Mouse (Mus musculus): ENCODE results near the gene Tshz2. TPM values are rescaled to one million over a fixed set of nuclear protein-coding genes. Genes with fewer than 3 reads are reported as not detected.
A peak's percentile ranks its signal among the peaks of the same experiment; 100 is the strongest.

The Tshz2 gene
- total RNA-seq, 2 experiments from 2014 or later = 20.7 to 49.7 TPM

DNA sequence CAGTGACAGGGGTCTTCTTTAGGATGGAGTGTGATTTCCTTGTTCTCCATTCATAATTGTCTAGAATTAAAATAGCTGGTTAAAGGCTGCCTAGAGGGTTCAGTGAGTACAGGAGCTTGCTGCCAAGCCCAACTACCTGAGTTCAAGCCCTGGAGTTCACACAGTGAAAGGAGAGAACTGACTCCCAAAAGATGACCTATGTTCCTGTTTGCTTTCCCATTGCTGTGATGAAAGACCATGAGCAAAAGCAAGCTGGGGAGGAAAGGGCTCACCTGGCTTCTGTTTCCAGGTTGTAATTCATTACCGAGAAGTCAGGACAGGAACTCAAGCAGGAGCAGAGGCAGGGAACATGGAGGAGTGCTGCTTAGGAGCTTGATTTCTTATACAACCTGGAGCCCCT is 416.0 kb downstream of the Tshz2 start:
- intact Hi-C loops (cut with DNase I) = no loop called here
- no peak for DNase-seq (ENCODE audit: low spot score in 2 of 2)

- intact Hi-C loops (cut with DNase I) = no loop called here
- DNase-seq (ENCODE audit: low spot score in 2 of 2) = no peak
Measured at GRCm38 (mm10) chr2:170050651-170051050, 417.8 kb downstream of the Tshz2 start.

- peak; percentile 13 to 30 for DNase-seq (ENCODE audit: low spot score in 2 of 2)
- intact Hi-C loops (cut with DNase I) = no loop called here
Measured at GRCm38 (mm10) chr2:170051441-170051840, 418.6 kb downstream of the Tshz2 start.

GRCm38 (mm10) chr2:170054943-170055342 is 422.1 kb downstream of the Tshz2 start:
- no peak for DNase-seq (ENCODE audit: low spot score in 2 of 2)
- intact Hi-C loops (cut with DNase I) = no loop called here

DNA sequence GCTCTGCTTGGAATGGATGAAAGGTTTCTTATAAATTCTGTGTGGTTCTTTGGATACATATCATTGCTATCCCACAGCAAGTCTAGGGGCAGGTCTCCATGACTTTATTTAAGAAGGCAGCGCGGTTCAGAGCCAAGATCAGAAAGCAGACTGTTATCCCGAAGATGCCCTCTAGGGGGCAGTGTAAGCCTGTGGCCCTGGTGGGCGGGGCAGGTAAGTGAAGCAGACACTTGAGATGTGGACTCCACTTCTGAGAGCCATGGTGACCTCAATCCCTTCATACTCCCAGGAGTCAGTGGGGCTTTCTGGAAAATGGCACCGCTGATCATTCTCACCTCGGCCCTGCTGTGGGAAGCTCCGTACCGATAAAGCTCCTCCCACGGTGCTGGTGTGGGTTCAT is 422.6 kb downstream of the Tshz2 start:
- peak in 1 of 2 experiments; percentile 9 for DNase-seq (ENCODE audit: low spot score in 2 of 2)
- intact Hi-C loops (cut with DNase I) = no loop called here

- intact Hi-C loops (cut with DNase I) = no loop called here
- DNase-seq (ENCODE audit: low spot score in 2 of 2) = no peak
Measured at GRCm38 (mm10) chr2:170058774-170059173, 426.0 kb downstream of the Tshz2 start.

- intact Hi-C loops (cut with DNase I) = no loop called here
- peak in 1 of 2 experiments; percentile 10 for DNase-seq (ENCODE audit: low spot score in 2 of 2)
Measured at GRCm38 (mm10) chr2:170060066-170060465, 427.3 kb downstream of the Tshz2 start.

DNA sequence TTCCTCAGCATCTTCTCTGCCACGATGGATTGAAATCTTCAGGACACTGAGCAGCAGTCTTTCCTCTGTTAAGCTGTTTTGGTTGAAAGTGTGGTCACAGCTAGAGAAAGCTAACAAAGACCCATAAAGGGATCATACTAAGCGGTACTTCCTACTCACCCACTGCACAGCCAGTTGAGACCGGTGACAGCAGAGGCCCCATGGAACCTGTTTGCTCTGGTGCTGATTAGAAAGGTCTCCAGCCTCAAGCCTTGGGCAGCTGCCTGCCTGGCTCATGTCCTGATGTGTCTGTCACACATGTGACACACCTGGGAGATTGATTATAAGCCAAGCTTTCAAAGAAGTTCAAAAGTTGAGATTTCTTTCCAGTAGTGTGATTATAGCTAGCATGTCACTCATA is 429.6 kb downstream of the Tshz2 start:
- intact Hi-C loops (cut with DNase I) = no loop called here
- DNase-seq (ENCODE audit: low spot score in 2 of 2) = no peak

DNA sequence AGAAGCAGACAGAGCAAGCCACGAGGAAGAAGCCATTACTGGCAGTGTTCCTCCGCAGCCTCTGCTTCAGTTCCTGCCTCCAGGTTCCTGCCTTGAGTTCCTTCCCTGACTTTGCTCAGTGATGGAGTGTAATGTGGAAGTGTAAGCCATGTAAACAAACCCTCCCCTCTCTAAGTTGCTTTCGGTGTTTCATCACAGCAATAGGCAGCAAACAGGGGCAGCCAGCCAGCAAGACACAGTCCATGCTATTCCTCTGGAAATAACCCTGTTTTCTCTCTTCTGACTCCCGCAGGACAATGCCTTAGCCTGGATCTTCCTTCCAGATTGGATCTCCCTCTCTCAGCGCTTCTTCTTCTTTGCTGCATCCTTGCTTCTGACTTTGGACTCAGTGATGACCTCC is 437.2 kb downstream of the Tshz2 start:
- no peak for DNase-seq (ENCODE audit: low spot score in 2 of 2)
- intact Hi-C loops (cut with DNase I) = no loop called here

GRCm38 (mm10) chr2:170070641-170071241 is 437.9 kb downstream of the Tshz2 start:
- DNase-seq (ENCODE audit: low spot score in 2 of 2) = no peak
- intact Hi-C loops (cut with DNase I) = no loop called here

DNA sequence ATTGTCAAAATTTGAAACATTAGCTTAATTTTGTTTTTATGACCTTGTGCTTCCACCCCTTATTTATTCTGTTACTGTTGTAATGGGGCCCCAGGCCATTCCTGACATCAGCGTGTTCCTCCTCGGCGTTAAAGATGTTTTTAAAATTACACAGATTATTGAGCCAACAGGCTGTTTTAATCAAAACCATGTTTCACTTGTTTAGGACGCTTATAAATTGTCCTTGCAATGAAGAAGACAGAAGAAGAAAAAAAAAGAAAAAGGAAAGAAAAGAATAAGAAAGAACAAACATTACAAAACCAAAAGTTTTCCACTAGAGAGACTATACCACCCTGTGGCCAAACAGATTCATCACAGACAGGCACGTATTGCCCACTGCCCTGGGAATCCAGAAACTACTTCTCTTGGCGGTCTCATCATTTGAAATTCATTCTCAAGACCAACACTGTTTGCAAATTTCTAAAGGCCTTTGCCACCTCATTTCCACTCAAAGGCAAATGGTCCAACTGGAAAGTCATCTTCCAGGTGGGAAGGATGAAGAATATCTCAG is 444.2 kb downstream of the Tshz2 start:
- no peak for DNase-seq (ENCODE audit: low spot score in 2 of 2)
- intact Hi-C loops (cut with DNase I) = no loop called here

- intact Hi-C loops (cut with DNase I) = no loop called here
- DNase-seq (ENCODE audit: low spot score in 2 of 2) = no peak
Measured at GRCm38 (mm10) chr2:170078041-170078440, 445.2 kb downstream of the Tshz2 start.

GRCm38 (mm10) chr2:170078442-170079017 is 445.7 kb downstream of the Tshz2 start:
- peak; percentile 11 to 25 for DNase-seq (ENCODE audit: low spot score in 2 of 2)
- intact Hi-C loops (cut with DNase I) = no loop called here

- intact Hi-C loops (cut with DNase I) = no loop called here
- DNase-seq (ENCODE audit: low spot score in 2 of 2) = no peak
Measured at GRCm38 (mm10) chr2:170091563-170092443, 459.0 kb downstream of the Tshz2 start.

- DNase-seq (ENCODE audit: low spot score in 2 of 2) = no peak
- intact Hi-C loops (cut with DNase I) = no loop called here
Measured at GRCm38 (mm10) chr2:170094220-170094619, 461.4 kb downstream of the Tshz2 start.

GRCm38 (mm10) chr2:170094871-170095270 is 462.1 kb downstream of the Tshz2 start:
- intact Hi-C loops (cut with DNase I) = no loop called here
- DNase-seq (ENCODE audit: low spot score in 2 of 2) = no peak

DNA sequence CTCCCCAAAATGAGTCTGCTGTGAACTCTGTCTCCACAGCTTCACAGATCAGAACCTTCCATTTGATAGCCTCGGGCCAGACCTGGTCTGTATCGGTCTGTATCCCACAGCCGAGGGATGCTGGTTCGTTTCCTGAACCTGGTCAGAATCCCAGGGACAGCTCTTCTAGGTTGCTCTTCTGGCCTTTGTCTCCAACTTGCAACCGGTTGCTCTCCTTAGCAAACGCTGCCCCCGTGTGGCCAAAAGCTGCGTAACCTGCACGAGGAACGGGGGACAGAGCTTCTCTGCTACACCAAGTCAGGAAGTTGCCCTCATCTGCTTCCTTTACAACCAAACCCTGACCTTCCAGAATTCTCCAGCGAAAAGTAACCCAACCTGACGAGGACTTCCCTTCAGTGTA is 468.3 kb downstream of the Tshz2 start:
- intact Hi-C loops (cut with DNase I) = loop anchor here (5.0 kb wide), 2 partner anchors 1039 to 1109 kb away; no protein-coding TSS in a partner anchor
- DNase-seq (ENCODE audit: low spot score in 2 of 2) = peak; percentile 74 to 93

DNA sequence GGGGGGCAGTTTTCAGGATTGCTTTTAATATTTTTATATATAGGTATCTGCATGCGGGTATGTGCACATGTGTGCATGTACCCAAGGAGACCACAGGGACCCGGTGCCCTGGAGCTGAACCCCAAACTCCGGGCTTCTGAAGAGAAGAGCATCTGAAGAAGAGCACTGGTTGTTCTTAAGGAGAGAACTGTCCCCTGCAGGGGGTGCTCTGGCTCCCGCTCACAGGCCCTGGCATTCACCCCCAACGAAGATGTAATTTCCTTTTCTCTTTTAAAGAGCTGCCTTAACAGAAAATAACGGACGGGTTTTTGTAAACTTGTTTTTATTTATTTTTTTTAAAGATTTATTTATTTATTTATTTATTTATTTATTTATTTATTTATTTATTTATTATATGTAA is 469.1 kb downstream of the Tshz2 start:
- DNase-seq (ENCODE audit: low spot score in 2 of 2) = no peak
- intact Hi-C loops (cut with DNase I) = loop anchor here (5.0 kb wide), 2 partner anchors 1040 to 1110 kb away; no protein-coding TSS in a partner anchor

- intact Hi-C loops (cut with DNase I) = loop anchor here (5.0 kb wide), 2 partner anchors 1041 to 1111 kb away; no protein-coding TSS in a partner anchor
- DNase-seq (ENCODE audit: low spot score in 2 of 2) = no peak
Measured at GRCm38 (mm10) chr2:170103341-170103740, 470.5 kb downstream of the Tshz2 start.

DNA sequence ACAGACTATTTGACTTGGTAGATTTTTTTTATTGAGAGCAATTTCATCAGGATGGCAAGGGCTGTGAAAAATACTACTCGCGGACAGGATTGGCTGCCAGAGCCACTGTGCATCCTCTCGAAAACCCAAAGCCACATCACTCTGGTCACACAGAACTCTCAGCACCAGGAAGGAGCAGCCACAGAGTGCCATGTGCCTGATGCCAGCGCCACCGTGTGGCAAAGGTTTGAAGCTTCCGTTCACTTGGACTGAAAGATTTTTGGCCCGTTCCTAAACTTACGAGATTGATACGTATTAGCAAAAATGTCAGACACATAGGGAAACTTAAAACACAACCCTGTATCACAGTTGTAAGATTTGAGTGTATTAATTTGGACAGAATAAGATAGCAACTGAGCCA is 471.0 kb downstream of the Tshz2 start:
- intact Hi-C loops (cut with DNase I) = loop anchor here (5.0 kb wide), 2 partner anchors 1042 to 1112 kb away; no protein-coding TSS in a partner anchor
- peak; percentile 66 to 68 for DNase-seq (ENCODE audit: low spot score in 2 of 2)

Data from left cerebral cortex, postnatal 14 days (tissue).